Mouse (Mus musculus): ENCODE measurements at regions not wholly inside any gene's neighbourhood (a gene's known extent, or its start where the extent isn't known, plus 50 kb on each side); places are given as distances from the start of the nearest gene placed in this dataset.

DNA sequence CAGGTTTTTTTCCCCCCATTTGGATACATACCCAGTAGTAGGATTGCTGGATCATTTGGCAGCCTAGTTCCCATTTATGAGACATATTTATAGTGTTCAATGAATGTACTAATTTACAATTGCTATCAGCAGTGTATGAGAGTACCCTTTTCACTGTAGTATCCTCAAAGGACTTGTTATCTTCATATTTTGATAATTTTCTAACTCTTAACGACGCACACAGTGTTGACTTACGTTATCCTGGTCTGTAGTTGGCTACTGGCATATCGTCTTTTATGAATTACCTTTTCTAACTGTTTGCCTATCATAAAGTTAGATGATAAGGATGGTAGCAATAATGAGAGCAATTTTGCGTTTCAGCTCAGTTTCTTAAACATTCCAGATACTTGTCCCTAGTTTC, 186.8 kb downstream of the Foxo1 start:
- TF ChIP-seq CTCF (IDR thresholded peaks at IDR 0.05; ENCODE audit: insufficient read depth, low read length) (no peak), POLR2A (IDR thresholded peaks at IDR 0.05; ENCODE audit: borderline replicate concordance, extremely low read depth, low read depth, low read length) (no peak)
